Mouse (Mus musculus) testis, adult 2 months (tissue): ENCODE results near the gene Tmem115. TPM values are rescaled to one million over a fixed set of nuclear protein-coding genes. Genes with fewer than 3 reads are reported as not detected.
"Not testable (repeated sequence)": the region's sequence is repeated elsewhere in the genome, so short reads cannot be mapped to it uniquely, and the experiment has no call there.

Experiments
- H3K27ac ChIP-seq: fragments of 200-500 bp; 2 replicates; pipeline ENCODE4 v1.5.1; 2012; ENCODE audit warnings: low read depth, low read length; ENCODE audit not compliant: control insufficient read depth, insufficient read depth
- H3K27me3 ChIP-seq: fragments of 200-500 bp; 2 replicates; pipeline ENCODE4 v1.6.1; 2012; ENCODE audit warnings: mild to moderate bottlenecking, low read length, moderate library complexity; ENCODE audit not compliant: control insufficient read depth, insufficient read depth
- H3K36me3 ChIP-seq: fragments of 200-500 bp; 2 replicates; pipeline ENCODE4 v1.6.1; 2012; ENCODE audit warnings: mild to moderate bottlenecking, low read length; ENCODE audit not compliant: control insufficient read depth, insufficient read depth
- H3K4me1 ChIP-seq: fragments of 200-500 bp; 2 replicates; pipeline ENCODE4 v1.6.1; 2012; ENCODE audit warnings: low read length; ENCODE audit not compliant: control insufficient read depth, insufficient read depth
- H3K4me3 ChIP-seq: fragments of 200-500 bp; 2 replicates; pipeline ENCODE4 v1.5.1; 2012; ENCODE audit warnings: low read depth, mild to moderate bottlenecking, low read length, moderate library complexity, mixed read lengths; ENCODE audit not compliant: control insufficient read depth
- CTCF ChIP-seq: fragments of 200-500 bp; IDR thresholded peaks from 2 replicates; pipeline ENCODE4 v1.5.1; 2012; ENCODE audit warnings: low read depth, mild to moderate bottlenecking, inconsistent platforms, low read length, moderate library complexity; ENCODE audit not compliant: control insufficient read depth, insufficient read depth, insufficient replicate concordance
- POLR2A ChIP-seq: fragments of 200-500 bp; IDR thresholded peaks from 2 replicates; pipeline ENCODE4 v1.6.1; 2012; ENCODE audit warnings: low read depth, mild to moderate bottlenecking, inconsistent platforms, low read length, moderate library complexity; ENCODE audit not compliant: control insufficient read depth
- polyA plus RNA-seq: library from polyadenylated mRNA; depleted of rRNA; stranded (reverse); fragments of >200 nt; gene quantifications from 2 replicates; pipeline ENCODE4 v1.2.3, GENCODE M21; 2012

The Tmem115 gene
- polyA plus RNA-seq, 1 experiment: 38.3 TPM

GRCm38 (mm10) chr9:107568331-107569261, 34.9 kb downstream of the Tmem115 start:
- Histone ChIP-seq H3K4me1 (peaks cover 28% of the 10 kb centered on the region), H3K27me3 (no peaks in the 10 kb centered on the region), H3K4me3 (peak overlapping the region; percentile 93), H3K36me3 (no peaks in the 10 kb centered on the region), H3K27ac (peak overlapping the region; percentile 91)
- TF ChIP-seq POLR2A (0 out of 2 replicates have a peak, but pooled peaks have one; percentile 21), CTCF (no peak)

DNA sequence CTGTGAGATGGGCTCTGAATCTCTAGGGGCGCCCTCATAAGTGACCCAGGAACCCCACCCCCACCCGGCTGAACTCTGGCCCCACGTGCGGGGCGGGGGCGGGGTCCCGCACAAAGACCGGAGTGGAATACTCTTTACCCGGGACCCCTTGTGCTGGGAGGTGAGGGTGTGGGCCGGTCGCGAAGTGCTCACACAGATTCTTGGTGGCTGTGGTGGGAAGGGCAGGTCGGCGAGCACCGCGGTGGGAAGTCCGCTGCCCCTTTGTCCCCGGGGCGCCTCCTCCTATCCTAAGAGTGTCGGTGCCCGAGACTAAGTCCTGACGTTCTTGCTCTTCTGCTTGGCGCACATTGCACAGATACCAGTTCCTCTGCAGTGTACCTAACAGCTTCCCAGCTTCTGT, 35.5 kb downstream of the Tmem115 start:
- Histone ChIP-seq H3K27me3 (no peaks in the 10 kb centered on the region), H3K36me3 (no peaks in the 10 kb centered on the region), H3K4me1 (peaks cover 23% of the 10 kb centered on the region), H3K4me3 (peak overlapping the region; percentile 93), H3K27ac (peak overlapping the region; percentile 91)
- TF ChIP-seq POLR2A: no peak
- no peak for TF ChIP-seq CTCF

- H3K27ac ChIP-seq: no peak overlapping the region
- TF ChIP-seq POLR2A: no peak
- no peak for TF ChIP-seq CTCF
- H3K4me1 ChIP-seq: peaks cover 23% of the 10 kb centered on the region
- H3K36me3 ChIP-seq: no peaks in the 10 kb centered on the region
- no peak overlapping the region for H3K4me3 ChIP-seq
- H3K27me3 ChIP-seq: no peaks in the 10 kb centered on the region
Observed at GRCm38 (mm10) chr9:107570016-107570415, 36.3 kb downstream of the Tmem115 start.

DNA sequence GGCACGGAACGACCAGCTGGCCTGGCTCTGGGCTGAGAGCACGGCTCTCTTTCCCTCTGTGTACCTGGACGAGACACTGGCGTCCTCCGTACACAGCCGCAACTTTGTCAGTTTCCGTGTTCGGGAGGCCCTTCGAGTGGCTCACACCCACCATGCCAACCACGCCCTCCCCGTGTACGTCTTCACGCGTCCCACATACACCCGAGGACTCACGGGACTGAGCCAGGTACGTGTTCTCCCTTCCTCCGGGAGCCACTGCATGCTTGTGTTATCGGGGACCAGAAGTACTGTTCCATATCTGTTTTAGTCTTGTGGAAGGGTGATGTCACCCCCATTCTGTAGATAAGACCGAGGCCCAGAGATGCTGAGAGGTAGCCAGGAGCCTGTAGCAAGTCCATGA, 37.1 kb downstream of the Tmem115 start:
- Histone ChIP-seq H3K27ac (no peak overlapping the region), H3K4me1 (peaks cover 23% of the 10 kb centered on the region), H3K36me3 (no peaks in the 10 kb centered on the region)

DNA sequence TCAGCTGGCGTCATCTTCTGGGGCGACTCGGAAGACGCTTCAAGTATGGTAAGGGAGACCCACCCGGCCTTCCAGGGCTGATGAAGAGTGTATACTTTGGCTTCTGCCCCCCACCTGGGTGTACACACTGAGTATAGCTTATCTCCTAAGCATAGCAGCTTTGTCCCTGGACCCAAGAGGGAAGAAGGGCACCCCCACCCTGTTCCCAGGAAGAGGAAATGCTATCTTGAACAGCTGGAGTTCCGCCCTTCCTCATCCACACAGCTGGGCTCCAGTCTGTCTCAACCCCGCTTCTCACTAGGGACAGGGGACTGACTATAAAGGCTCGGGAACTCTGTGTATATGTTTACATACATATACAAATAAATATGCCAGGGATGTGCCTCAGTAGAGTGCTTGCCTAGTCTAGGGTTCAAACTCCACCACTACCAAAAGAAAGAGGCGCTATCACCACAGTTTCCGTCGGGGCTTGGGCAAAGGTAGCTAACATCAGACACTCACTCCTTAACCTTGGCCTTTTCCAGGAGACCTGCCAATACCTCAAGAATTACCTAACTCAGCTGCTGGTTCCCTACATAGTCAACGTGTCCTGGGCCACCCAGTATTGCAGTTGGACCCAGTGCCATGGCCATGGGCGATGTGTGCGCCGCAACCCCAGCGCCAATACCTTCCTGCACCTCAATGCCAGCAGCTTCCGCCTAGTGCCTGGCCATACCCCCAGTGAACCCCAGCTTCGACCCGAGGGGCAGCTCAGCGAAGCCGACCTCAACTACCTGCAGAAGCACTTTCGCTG, 38.0 kb downstream of the Tmem115 start:
- TF ChIP-seq POLR2A: no peak
- TF ChIP-seq CTCF: no peak
- H3K36me3 ChIP-seq: no peaks in the 10 kb centered on the region
- H3K27ac ChIP-seq: no peak overlapping the region
- peaks cover 24% of the 10 kb centered on the region for H3K4me1 ChIP-seq
- no peak overlapping the region for H3K4me3 ChIP-seq
- H3K27me3 ChIP-seq: no peaks in the 10 kb centered on the region

More for the DNA sequence above, 37.1 kb downstream of the Tmem115 start:
- Histone ChIP-seq H3K27me3 (no peaks in the 10 kb centered on the region), H3K4me3 (no peak overlapping the region)
- TF ChIP-seq POLR2A (no peak), CTCF (no peak)

DNA sequence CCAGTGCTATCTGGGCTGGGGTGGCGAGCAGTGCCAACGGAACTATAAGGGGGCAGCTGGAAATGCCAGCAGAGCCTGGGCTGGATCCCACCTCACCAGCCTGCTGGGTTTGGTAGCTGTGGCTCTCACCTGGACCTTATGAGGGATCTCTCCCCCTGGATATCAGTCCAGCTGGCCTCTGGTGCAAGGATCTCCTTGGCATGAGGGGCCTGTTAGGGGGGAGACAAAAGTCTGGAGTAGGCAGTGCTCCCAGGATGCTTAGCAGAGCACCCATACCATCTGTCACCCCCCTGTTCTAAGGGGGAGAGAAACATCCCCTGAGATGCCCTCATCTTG, 38.5 kb downstream of the Tmem115 start:
- H3K4me3 ChIP-seq: no peak overlapping the region

DNA sequence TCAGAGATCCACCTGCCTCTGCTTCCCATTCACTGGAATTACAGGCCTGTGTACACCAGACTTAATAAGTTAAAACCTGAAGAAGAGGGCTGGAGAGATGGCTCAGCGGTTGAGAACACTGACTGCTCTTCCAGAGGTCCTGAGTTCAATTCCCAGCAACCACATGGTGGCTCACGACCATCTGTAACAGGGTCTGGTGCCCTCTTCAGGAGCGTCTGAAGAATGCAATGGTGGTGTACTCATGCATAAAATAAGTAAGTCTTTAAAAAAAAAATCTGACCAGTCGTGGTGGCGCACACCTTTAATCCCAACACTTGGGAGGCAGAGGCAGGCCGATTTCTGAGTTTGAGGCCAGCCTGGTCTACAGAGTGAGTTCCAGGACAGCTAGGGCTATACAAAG, 40.0 kb downstream of the Tmem115 start:
- not testable (repeated sequence) for H3K36me3 ChIP-seq, H3K27me3 ChIP-seq, H3K27ac ChIP-seq, H3K4me3 ChIP-seq
- peaks cover 12% of the 10 kb centered on the region for H3K4me1 ChIP-seq

More for the DNA sequence above, 38.5 kb downstream of the Tmem115 start:
- Histone ChIP-seq H3K27ac (no peak overlapping the region), H3K4me1 (peaks cover 23% of the 10 kb centered on the region), H3K27me3 (no peaks in the 10 kb centered on the region), H3K36me3 (no peaks in the 10 kb centered on the region)
- TF ChIP-seq POLR2A: no peak
- TF ChIP-seq CTCF: no peak
